Mouse (Mus musculus): Measurements from ENCODE around the gene Gm49369. TPM values are rescaled to one million over a fixed set of nuclear protein-coding genes. Genes with fewer than 3 reads are reported as not detected.
A peak's percentile ranks its signal among the peaks of the same experiment; 100 is the strongest.
"Not testable (repeated sequence)": the region's sequence is repeated elsewhere in the genome, so short reads cannot be mapped to it uniquely, and the experiment has no call there.

Gm49369 gene
- total and polyA plus RNA-seq, 2 experiments = 0.38 to 126 TPM

GRCm38 (mm10) chr7:142342247-142342640 is 40.2 kb downstream of the Gm49369 start:
- no peaks in the 10 kb centered on the region for H3K4me1 ChIP-seq (ENCODE audit: control insufficient read depth, insufficient read depth, low read length)
- no peaks in the 10 kb centered on the region for H3K36me3 ChIP-seq (ENCODE audit: control insufficient read depth, insufficient read depth, low read length)
- H3K79me2 ChIP-seq (ENCODE audit: control insufficient read depth, insufficient read depth, low read length) = no peaks in the 10 kb centered on the region
- no peaks in the 10 kb centered on the region for H3K27me3 ChIP-seq (ENCODE audit: control insufficient read depth, insufficient read depth, low read length)
- H3K9ac ChIP-seq (ENCODE audit: low read depth, low read length) = no peak overlapping the region
- H3K27ac ChIP-seq (replicated peaks; ENCODE audit: insufficient read depth, low read depth, low read length) = no peak overlapping the region
- DNase-seq (ENCODE audit: extremely low read depth, low read depth, low spot score) = peak; percentile 17
- 70% methylated on average over 3 of the region's 3 CpGs for whole genome bisulfite sequencing
- no peak overlapping the region for H3K4me3 ChIP-seq (ENCODE audit: insufficient read depth, low read depth, low read length)
- no peak for TF ChIP-seq CTCF (IDR thresholded peaks at IDR 0.05; ENCODE audit: low read depth, low read length)
- TF ChIP-seq POLR2A (IDR thresholded peaks at IDR 0.05; ENCODE audit: extremely low read depth, insufficient read depth, low read length) = no peak

DNA sequence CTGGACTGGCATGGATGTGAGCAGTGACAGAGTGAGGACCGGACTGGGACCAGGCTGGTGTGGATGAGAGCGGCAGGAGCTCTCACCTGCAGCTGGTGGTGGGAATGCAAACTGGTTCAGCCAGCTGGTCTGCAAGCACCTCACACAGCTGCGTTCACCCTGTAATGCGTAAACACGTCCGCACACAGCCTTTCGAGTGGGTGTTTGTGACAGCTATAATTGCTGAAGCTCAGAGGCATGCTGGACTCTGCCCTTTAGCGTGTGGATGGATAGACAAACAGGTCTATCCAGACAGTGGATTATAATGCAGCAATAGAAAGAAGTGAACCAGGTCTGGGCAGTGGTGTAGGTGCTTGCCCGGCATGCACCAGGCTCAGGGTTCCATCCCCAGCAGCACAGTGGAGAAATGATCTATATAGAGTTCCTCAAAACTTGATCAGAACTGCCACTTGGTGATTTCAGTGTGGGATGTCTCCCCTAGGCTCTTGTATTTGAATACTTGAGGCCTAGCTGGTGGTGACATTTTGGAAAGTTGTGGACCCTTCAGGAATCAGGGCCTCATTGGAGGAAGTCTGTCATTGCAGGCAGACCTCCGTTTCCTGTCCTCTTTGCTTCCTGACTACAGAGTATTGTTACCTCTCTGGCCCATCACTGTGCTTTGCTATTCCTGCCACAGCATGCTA is 40.8 kb downstream of the Gm49369 start:
- no peak overlapping the region for H3K4me3 ChIP-seq (ENCODE audit: insufficient read depth, low read depth, low read length)
- 56% methylated on average over 10 of the region's 10 CpGs for WGBS
- TF ChIP-seq POLR2A (IDR thresholded peaks at IDR 0.05; ENCODE audit: extremely low read depth, insufficient read depth, low read length) = no peak
- no peak for TF ChIP-seq CTCF (IDR thresholded peaks at IDR 0.05; ENCODE audit: low read depth, low read length)
- H3K9ac ChIP-seq (ENCODE audit: low read depth, low read length) = no peak overlapping the region
- H3K27me3 ChIP-seq (ENCODE audit: control insufficient read depth, insufficient read depth, low read length) = no peaks in the 10 kb centered on the region
- H3K27ac ChIP-seq (replicated peaks; ENCODE audit: insufficient read depth, low read depth, low read length) = no peak overlapping the region
- H3K36me3 ChIP-seq (ENCODE audit: control insufficient read depth, insufficient read depth, low read length) = no peaks in the 10 kb centered on the region
- H3K79me2 ChIP-seq (ENCODE audit: control insufficient read depth, insufficient read depth, low read length) = no peaks in the 10 kb centered on the region
- H3K4me1 ChIP-seq (ENCODE audit: control insufficient read depth, insufficient read depth, low read length) = no peaks in the 10 kb centered on the region
- DNase-seq (ENCODE audit: extremely low read depth, low read depth, low spot score) = no peak

DNA sequence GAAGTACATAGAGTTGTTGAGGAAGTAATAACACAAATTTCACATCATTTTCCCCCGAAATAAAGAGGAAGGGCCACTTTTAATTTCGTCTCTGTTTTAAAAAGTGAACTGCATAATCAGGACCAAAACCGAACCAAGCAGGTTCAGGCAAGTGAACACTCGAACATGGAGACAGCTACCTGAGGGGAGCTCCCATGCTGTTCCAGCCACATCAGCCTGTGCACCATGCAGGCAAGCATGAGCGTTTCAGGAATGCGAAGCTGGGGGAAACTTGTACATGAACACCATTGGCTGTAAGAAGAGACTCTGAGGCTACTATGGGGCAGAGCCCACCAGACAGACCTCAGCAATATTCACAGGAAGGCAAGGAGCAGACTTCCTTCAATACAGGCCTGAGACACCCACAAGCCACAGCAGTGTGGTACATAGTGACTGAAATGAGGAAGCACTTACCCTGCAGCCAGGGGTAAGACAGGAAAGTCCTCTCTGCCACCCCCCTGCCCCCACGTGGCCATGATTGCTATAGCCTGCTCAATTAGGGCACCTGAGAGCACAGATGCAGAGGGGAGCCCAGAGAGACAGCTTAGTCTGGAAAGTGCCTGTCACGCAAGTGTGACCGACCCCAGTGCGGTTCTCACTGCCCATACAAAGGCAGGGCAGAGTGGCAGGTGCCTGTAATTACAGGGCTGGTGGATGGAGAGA is 42.0 kb downstream of the Gm49369 start:
- TF ChIP-seq POLR2A (IDR thresholded peaks at IDR 0.05; ENCODE audit: extremely low read depth, insufficient read depth, low read length) (no peak), CTCF (IDR thresholded peaks at IDR 0.05; ENCODE audit: low read depth, low read length) (0 out of 2 replicates have a peak, but pooled peaks have one; percentile 14)
- H3K4me3 ChIP-seq (ENCODE audit: insufficient read depth, low read depth, low read length) = no peak overlapping the region
- H3K36me3 ChIP-seq (ENCODE audit: control insufficient read depth, insufficient read depth, low read length) = no peaks in the 10 kb centered on the region
- H3K79me2 ChIP-seq (ENCODE audit: control insufficient read depth, insufficient read depth, low read length) = no peaks in the 10 kb centered on the region
- no peaks in the 10 kb centered on the region for H3K4me1 ChIP-seq (ENCODE audit: control insufficient read depth, insufficient read depth, low read length)
- H3K27ac ChIP-seq (replicated peaks; ENCODE audit: insufficient read depth, low read depth, low read length) = 0 out of 2 replicates have a peak overlapping the region, but pooled peaks have one; percentile 38
- DNase-seq (ENCODE audit: extremely low read depth, low read depth, low spot score) = peak; percentile 19
- no peaks in the 10 kb centered on the region for H3K27me3 ChIP-seq (ENCODE audit: control insufficient read depth, insufficient read depth, low read length)
- 71% methylated on average over 10 of the region's 10 CpGs for WGBS
- H3K9ac ChIP-seq (ENCODE audit: low read depth, low read length) = no peak overlapping the region

DNA sequence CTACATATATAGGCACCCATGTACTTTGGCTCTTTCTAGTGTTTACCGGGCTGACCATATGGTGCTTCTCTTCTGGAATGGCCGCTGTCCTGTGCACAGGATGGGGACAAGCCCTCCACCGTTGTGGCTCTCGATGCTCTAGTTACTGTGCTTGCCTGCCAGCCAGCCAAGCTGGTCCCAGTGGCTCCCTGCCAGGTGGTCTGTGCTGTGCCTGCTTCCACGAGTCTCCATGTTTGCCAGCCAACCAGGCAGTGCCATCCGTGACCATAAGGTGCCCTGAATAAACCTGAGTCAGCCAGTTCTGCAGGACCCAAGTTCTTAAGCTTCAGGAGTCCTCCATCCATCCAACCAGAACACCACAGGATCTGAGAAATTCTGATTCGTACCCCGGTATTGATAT is 47.3 kb downstream of the Gm49369 start:
- no peaks in the 10 kb centered on the region for H3K27me3 ChIP-seq (ENCODE audit: control insufficient read depth, insufficient read depth, low read length)
- no peaks in the 10 kb centered on the region for H3K4me1 ChIP-seq (ENCODE audit: control insufficient read depth, insufficient read depth, low read length)
- WGBS = 90% methylated on average over 8 of the region's 8 CpGs
- no peaks in the 10 kb centered on the region for H3K79me2 ChIP-seq (ENCODE audit: control insufficient read depth, insufficient read depth, low read length)
- DNase-seq (ENCODE audit: extremely low read depth, low read depth, low spot score) = no peak
- H3K9ac ChIP-seq (ENCODE audit: low read depth, low read length) = no peak overlapping the region
- no peak overlapping the region for H3K4me3 ChIP-seq (ENCODE audit: insufficient read depth, low read depth, low read length)
- no peak overlapping the region for H3K27ac ChIP-seq (replicated peaks; ENCODE audit: insufficient read depth, low read depth, low read length)
- H3K36me3 ChIP-seq (ENCODE audit: control insufficient read depth, insufficient read depth, low read length) = no peaks in the 10 kb centered on the region
- TF ChIP-seq CTCF (IDR thresholded peaks at IDR 0.05; ENCODE audit: low read depth, low read length) (no peak), POLR2A (IDR thresholded peaks at IDR 0.05; ENCODE audit: extremely low read depth, insufficient read depth, low read length) (no peak)

GRCm38 (mm10) chr7:142334246-142334645 is 48.2 kb downstream of the Gm49369 start:
- 6% methylated on average over 3 of the region's 3 CpGs for WGBS
- Histone ChIP-seq H3K27me3 (ENCODE audit: control insufficient read depth, insufficient read depth, low read length) (no peaks in the 10 kb centered on the region), H3K9ac (ENCODE audit: low read depth, low read length) (no peak overlapping the region), H3K36me3 (ENCODE audit: control insufficient read depth, insufficient read depth, low read length) (no peaks in the 10 kb centered on the region), H3K4me1 (ENCODE audit: control insufficient read depth, insufficient read depth, low read length) (no peaks in the 10 kb centered on the region), H3K4me3 (ENCODE audit: insufficient read depth, low read depth, low read length) (no peak overlapping the region), H3K79me2 (ENCODE audit: control insufficient read depth, insufficient read depth, low read length) (no peaks in the 10 kb centered on the region), H3K27ac (replicated peaks; ENCODE audit: insufficient read depth, low read depth, low read length) (no peak overlapping the region)
- peak; percentile 54 for DNase-seq (ENCODE audit: extremely low read depth, low read depth, low spot score)
- TF ChIP-seq POLR2A (IDR thresholded peaks at IDR 0.05; ENCODE audit: extremely low read depth, insufficient read depth, low read length) (no peak), CTCF (IDR thresholded peaks at IDR 0.05; ENCODE audit: low read depth, low read length) (peak; percentile 96)

DNA sequence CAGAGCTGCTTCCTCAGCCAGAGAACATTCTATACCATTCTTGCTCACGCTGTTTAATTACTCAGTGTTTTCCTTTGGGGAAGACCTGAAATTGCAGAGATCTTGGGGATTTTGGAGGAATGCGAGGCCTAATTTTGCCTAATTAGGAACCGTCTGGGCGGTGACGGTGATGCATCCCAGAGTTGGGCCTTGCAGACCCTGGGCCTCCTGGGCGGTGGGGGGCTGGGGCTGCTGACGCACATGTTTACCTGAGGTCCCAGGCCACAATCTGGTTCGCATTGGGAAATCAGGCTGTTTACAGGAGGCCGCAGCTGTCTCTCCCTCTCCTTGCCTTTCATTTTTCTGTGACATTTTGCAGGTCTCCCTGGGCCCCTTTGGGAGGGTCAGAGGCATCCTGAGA is 49.7 kb downstream of the Gm49369 start:
- not testable (repeated sequence) for H3K9ac ChIP-seq (ENCODE audit: low read depth, low read length); H3K4me1 ChIP-seq (ENCODE audit: control insufficient read depth, insufficient read depth, low read length); H3K36me3 ChIP-seq (ENCODE audit: control insufficient read depth, insufficient read depth, low read length); H3K4me3 ChIP-seq (ENCODE audit: insufficient read depth, low read depth, low read length); DNase-seq (ENCODE audit: extremely low read depth, low read depth, low spot score); H3K27me3 ChIP-seq (ENCODE audit: control insufficient read depth, insufficient read depth, low read length); H3K27ac ChIP-seq (replicated peaks; ENCODE audit: insufficient read depth, low read depth, low read length); H3K79me2 ChIP-seq (ENCODE audit: control insufficient read depth, insufficient read depth, low read length)
- 88% methylated on average over 6 of the region's 9 CpGs for WGBS
